Mouse (Mus musculus): ENCODE measurements around the gene Sorcs3. TPM values are rescaled to one million over a fixed set of nuclear protein-coding genes. Genes with fewer than 3 reads are reported as not detected.

Gene Sorcs3
- total and polyA plus RNA-seq, 3 experiments = not detected

DNA sequence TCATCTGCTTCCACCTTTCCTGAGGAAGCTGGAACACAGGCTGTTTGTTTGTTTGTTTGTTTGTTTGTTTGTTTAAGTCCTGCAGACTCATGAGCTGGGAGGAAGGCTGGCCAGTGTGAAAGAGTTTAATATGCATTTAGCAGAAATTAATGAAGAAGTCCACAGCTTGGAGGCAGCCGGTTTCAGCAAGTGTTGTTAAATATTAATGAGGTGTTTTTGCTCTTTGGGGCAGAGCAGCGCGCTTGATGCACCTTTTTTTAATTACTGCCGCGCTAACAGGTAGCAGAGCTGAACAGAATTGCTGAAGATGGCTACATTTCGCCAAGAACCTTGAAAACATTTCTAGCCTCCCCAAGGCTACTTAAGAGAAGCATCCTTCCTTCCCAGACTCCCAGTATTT, 551.0 kb downstream of the Sorcs3 start:
- DNase-seq (ENCODE audit: low read depth, low spot score) = no peak
- no peak overlapping the region for H3K4me3 ChIP-seq (ENCODE audit: control insufficient read depth in 1 of 2, insufficient read depth in 1 of 2, low read depth in 2 of 2, low read length in 2 of 2)
- H3K79me2 ChIP-seq (ENCODE audit: control insufficient read depth, insufficient read depth, low read length, poor library complexity) = no peaks in the 10 kb centered on the region
- H3K9me3 ChIP-seq (replicated peaks; ENCODE audit: insufficient read depth, low read length) = no peaks in the 10 kb centered on the region; the same call in 1 of the 2 replicates
- no peak overlapping the region for H3K9ac ChIP-seq (ENCODE audit: control insufficient read depth, low read depth, low read length, poor library complexity, severe bottlenecking)
- H3K4me1 ChIP-seq (ENCODE audit: control insufficient read depth in 1 of 2, insufficient read depth in 2 of 2, low read length in 2 of 2) = no peaks in the 10 kb centered on the region
- H3K27me3 ChIP-seq (ENCODE audit: control insufficient read depth in 1 of 2, insufficient read depth in 2 of 2, low read length in 2 of 2) = no peaks in the 10 kb centered on the region
- TF ChIP-seq ZC3H11A (IDR thresholded peaks at IDR 0.05; ENCODE audit: low read depth, low read length) (no peak), TCF12 (IDR thresholded peaks at IDR 0.05; ENCODE audit: low read depth, low read length) (no peak), MYB (IDR thresholded peaks at IDR 0.05; ENCODE audit: low read depth, low read length) (no peak), SMC3 (IDR thresholded peaks at IDR 0.05; ENCODE audit: low read depth, low read length) (no peak), POLR2A (IDR thresholded peaks at IDR 0.05; ENCODE audit: control insufficient read depth in 1 of 2, insufficient read depth in 1 of 2, low read depth in 1 of 2, low read length in 2 of 2, poor library complexity in 1 of 2) (no peak), RCOR1 (IDR thresholded peaks at IDR 0.05; ENCODE audit: low read depth, low read length) (no peak), USF1 (IDR thresholded peaks at IDR 0.05; ENCODE audit: low read depth, low read length) (no peak)
- no peaks in the 10 kb centered on the region for H3K36me3 ChIP-seq (ENCODE audit: control insufficient read depth in 1 of 2, insufficient read depth in 2 of 2, low read length in 2 of 2)
- H3K27ac ChIP-seq (ENCODE audit: control insufficient read depth, low read depth, low read length) = no peak overlapping the region

DNA sequence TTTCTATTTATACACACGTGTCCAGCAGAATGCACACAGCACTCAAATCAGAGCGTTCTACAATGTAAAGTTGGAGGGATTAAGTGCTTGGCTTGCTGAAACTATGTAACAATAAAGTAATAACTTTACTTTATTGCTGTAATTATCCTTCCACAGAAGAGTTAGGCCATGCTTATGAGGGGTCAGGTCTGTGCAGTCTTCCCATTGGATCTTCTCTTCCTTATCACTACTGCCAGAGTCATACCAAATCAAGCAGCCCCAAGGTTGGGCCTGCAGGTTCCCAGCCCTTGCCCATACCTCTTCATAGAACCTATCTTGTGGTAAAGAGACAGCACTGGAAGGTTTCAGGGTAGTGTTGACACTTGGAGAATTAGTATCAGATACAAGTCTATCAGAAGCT, 560.7 kb downstream of the Sorcs3 start:
- Histone ChIP-seq H3K27ac (ENCODE audit: control insufficient read depth, low read depth, low read length) (no peak overlapping the region), H3K79me2 (ENCODE audit: control insufficient read depth, insufficient read depth, low read length, poor library complexity) (no peaks in the 10 kb centered on the region), H3K27me3 (ENCODE audit: control insufficient read depth in 1 of 2, insufficient read depth in 2 of 2, low read length in 2 of 2) (no peaks in the 10 kb centered on the region), H3K9me3 (replicated peaks; ENCODE audit: insufficient read depth, low read length) (no peaks in the 10 kb centered on the region), H3K9ac (ENCODE audit: control insufficient read depth, low read depth, low read length, poor library complexity, severe bottlenecking) (no peak overlapping the region), H3K4me3 (ENCODE audit: control insufficient read depth in 1 of 2, insufficient read depth in 1 of 2, low read depth in 2 of 2, low read length in 2 of 2) (no peak overlapping the region), H3K4me1 (ENCODE audit: control insufficient read depth in 1 of 2, insufficient read depth in 2 of 2, low read length in 2 of 2) (no peaks in the 10 kb centered on the region), H3K36me3 (ENCODE audit: control insufficient read depth in 1 of 2, insufficient read depth in 2 of 2, low read length in 2 of 2) (no peaks in the 10 kb centered on the region)
- TF ChIP-seq UBTF (IDR thresholded peaks at IDR 0.05; ENCODE audit: borderline replicate concordance, insufficient read depth, low read depth, low read length) (no peak), TAL1 (IDR thresholded peaks at IDR 0.05; ENCODE audit: low read length) (no peak), CTCF (IDR thresholded peaks at IDR 0.05 in 2 of 3, conservative IDR thresholded peaks at IDR 0.05 in 1 of 3; ENCODE audit: control insufficient read depth in 1 of 3, insufficient read depth in 1 of 3, low read depth in 2 of 3, low read length in 3 of 3, poor library complexity in 1 of 3, severe bottlenecking in 1 of 3) (no peak), MAX (IDR thresholded peaks at IDR 0.05; ENCODE audit: low read length) (no peak), MXI1 (IDR thresholded peaks at IDR 0.05; ENCODE audit: low read depth, low read length) (no peak), RAD21 (IDR thresholded peaks at IDR 0.05; ENCODE audit: low read depth, low read length) (no peak), MYB (IDR thresholded peaks at IDR 0.05; ENCODE audit: low read depth, low read length) (no peak), JUND (IDR thresholded peaks at IDR 0.05; ENCODE audit: low read depth, low read length) (no peak), KAT2A (conservative IDR thresholded peaks at IDR 0.05; ENCODE audit: low read depth, low read length) (no peak), MYC (IDR thresholded peaks at IDR 0.05; ENCODE audit: low read depth, low read length) (no peak), ELF1 (IDR thresholded peaks at IDR 0.05; ENCODE audit: low read depth, low read length) (no peak), GABPA (IDR thresholded peaks at IDR 0.05; ENCODE audit: low read depth, low read length) (no peak), TCF12 (IDR thresholded peaks at IDR 0.05; ENCODE audit: low read depth, low read length) (no peak), SMC3 (IDR thresholded peaks at IDR 0.05; ENCODE audit: low read depth, low read length) (no peak), MAZ (IDR thresholded peaks at IDR 0.05; ENCODE audit: low read depth, low read length) (no peak), MEF2A (IDR thresholded peaks at IDR 0.05; ENCODE audit: extremely low read depth, insufficient replicate concordance, low read depth, low read length, poor library complexity, severe bottlenecking) (no peak), USF1 (IDR thresholded peaks at IDR 0.05; ENCODE audit: low read depth, low read length) (no peak), RCOR1 (IDR thresholded peaks at IDR 0.05; ENCODE audit: low read depth, low read length) (no peak), GATA1 (IDR thresholded peaks at IDR 0.05; ENCODE audit: low read depth, low read length) (no peak), SIN3A (IDR thresholded peaks at IDR 0.05; ENCODE audit: low read length) (no peak)
- DNase-seq (ENCODE audit: low read depth, low spot score) = no peak
